Mouse (Mus musculus): ENCODE measurements around the gene Mospd3. TPM values are rescaled to one million over a fixed set of nuclear protein-coding genes. Genes with fewer than 3 reads are reported as not detected.

The Mospd3 gene
- polyA plus RNA-seq, 1 experiment from 2014 or later: 39.3 TPM

- no peaks in the 10 kb centered on the region for H3K9me3 ChIP-seq (replicated peaks; ENCODE audit: low read length)
- WGBS: 53% methylated on average over 4 of the region's 4 CpGs
- H3K27me3 ChIP-seq (ENCODE audit: insufficient read depth, low read length): no peaks in the 10 kb centered on the region
- H3K9ac ChIP-seq (ENCODE audit: low read depth, low read length): peak overlapping the region; percentile 78; the same call in 1 of the 2 replicates
- ATAC-seq (replicated peaks; ENCODE audit: low FRiP score, low read depth) (no peak), DNase-seq (ENCODE audit: low spot score) (no peak)
- peak overlapping the region; percentile 64 for H3K4me2 ChIP-seq (ENCODE audit: low read length)
- no peak for TF ChIP-seq CTCF (IDR thresholded peaks at IDR 0.05; ENCODE audit: low read depth)
- peak overlapping the region; percentile 74; the same call in 1 of the 2 replicates for H3K4me3 ChIP-seq (replicated peaks; ENCODE audit: low read depth, low read length)
- peak overlapping the region; percentile 96 for H3K27ac ChIP-seq
- H3K4me1 ChIP-seq (replicated peaks; ENCODE audit: insufficient read depth, low read length): peaks cover 23% of the 10 kb centered on the region; the same call in 1 of the 2 replicates
- H3K36me3 ChIP-seq (ENCODE audit: insufficient read depth, low read length): peaks cover 27% of the 10 kb centered on the region; the same call in 1 of the 2 replicates
Observed at GRCm38 (mm10) chr5:137631591-137631990, 30.7 kb upstream of the Mospd3 start.

- ATAC-seq (replicated peaks; ENCODE audit: low FRiP score, low read depth) (no peak), DNase-seq (ENCODE audit: low spot score) (peak; percentile 61)
- Histone ChIP-seq H3K9ac (ENCODE audit: low read depth, low read length) (peak overlapping the region; percentile 78), H3K27me3 (ENCODE audit: insufficient read depth, low read length) (no peaks in the 10 kb centered on the region), H3K4me3 (replicated peaks; ENCODE audit: low read depth, low read length) (peak overlapping the region; percentile 74), H3K4me1 (replicated peaks; ENCODE audit: insufficient read depth, low read length) (peaks cover 23% of the 10 kb centered on the region; the same call in 1 of the 2 replicates), H3K9me3 (replicated peaks; ENCODE audit: low read length) (no peaks in the 10 kb centered on the region), H3K36me3 (ENCODE audit: insufficient read depth, low read length) (peaks cover 22% of the 10 kb centered on the region; the same call in 1 of the 2 replicates), H3K4me2 (ENCODE audit: low read length) (peak overlapping the region; percentile 64), H3K27ac (peak overlapping the region; percentile 96)
- no peak for TF ChIP-seq CTCF (IDR thresholded peaks at IDR 0.05; ENCODE audit: low read depth)
- 27% methylated on average over 9 of the region's 9 CpGs for WGBS
Observed at GRCm38 (mm10) chr5:137631171-137631570, 30.3 kb upstream of the Mospd3 start.

- ATAC-seq (replicated peaks; ENCODE audit: low FRiP score, low read depth) (peak; percentile 7; the same call in 1 of the 2 replicates), DNase-seq (ENCODE audit: low spot score) (peak; percentile 87)
- Histone ChIP-seq H3K4me1 (replicated peaks; ENCODE audit: insufficient read depth, low read length) (peaks cover 23% of the 10 kb centered on the region; the same call in 1 of the 2 replicates), H3K9me3 (replicated peaks; ENCODE audit: low read length) (no peaks in the 10 kb centered on the region), H3K27ac (peak overlapping the region; percentile 96), H3K9ac (ENCODE audit: low read depth, low read length) (peak overlapping the region; percentile 78), H3K36me3 (ENCODE audit: insufficient read depth, low read length) (peaks cover 19% of the 10 kb centered on the region; the same call in 1 of the 2 replicates), H3K27me3 (ENCODE audit: insufficient read depth, low read length) (no peaks in the 10 kb centered on the region), H3K4me3 (replicated peaks; ENCODE audit: low read depth, low read length) (peak overlapping the region; percentile 74), H3K4me2 (ENCODE audit: low read length) (peak overlapping the region; percentile 64)
- TF ChIP-seq CTCF (IDR thresholded peaks at IDR 0.05; ENCODE audit: low read depth): peak; percentile 3; the same call in 1 of the 2 replicates
- 2% methylated on average over 3 of the region's 3 CpGs for WGBS
Observed at GRCm38 (mm10) chr5:137630602-137631001, 29.7 kb upstream of the Mospd3 start.

DNA sequence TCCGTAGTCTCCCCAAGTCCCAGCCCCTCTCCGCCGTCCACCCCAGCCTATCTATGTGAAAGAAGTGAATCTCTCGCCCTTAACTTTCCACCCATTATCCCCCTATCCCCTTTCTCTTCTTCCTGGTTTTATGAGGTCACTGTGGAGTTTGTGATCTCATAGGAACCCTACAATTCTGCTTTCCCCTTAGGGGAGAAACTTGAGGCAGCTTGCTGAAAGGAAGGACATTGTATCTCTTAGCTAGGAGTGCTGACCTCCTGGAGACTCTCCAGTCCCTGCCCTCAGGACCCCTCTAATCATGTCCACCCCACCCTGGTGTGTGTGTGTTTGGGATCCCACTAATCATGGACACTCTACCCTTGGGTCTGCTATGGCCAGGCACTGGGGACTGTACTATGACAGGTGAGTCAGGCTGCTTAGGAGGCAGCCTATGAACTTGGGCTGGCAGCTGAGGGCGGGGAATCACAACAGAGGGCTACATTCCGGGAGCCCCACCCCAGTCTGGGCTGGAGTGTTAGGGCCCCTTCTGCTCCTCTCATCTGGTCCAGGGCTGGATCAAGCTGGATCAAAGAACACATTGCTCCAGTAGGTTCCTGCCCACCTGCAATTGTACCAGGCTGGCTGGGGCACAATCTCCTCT lies 29.2 kb upstream of the Mospd3 start:
- no peak for TF ChIP-seq CTCF (IDR thresholded peaks at IDR 0.05; ENCODE audit: low read depth)
- 6% methylated on average over 6 of the region's 6 CpGs for WGBS
- peak overlapping the region; percentile 64 for H3K4me2 ChIP-seq (ENCODE audit: low read length)
- H3K36me3 ChIP-seq (ENCODE audit: insufficient read depth, low read length): peaks cover 13% of the 10 kb centered on the region; the same call in 1 of the 2 replicates
- peaks cover 23% of the 10 kb centered on the region; the same call in 1 of the 2 replicates for H3K4me1 ChIP-seq (replicated peaks; ENCODE audit: insufficient read depth, low read length)
- ATAC-seq (replicated peaks; ENCODE audit: low FRiP score, low read depth): peak; percentile 26; the same call in 1 of the 2 replicates
- peak overlapping the region; percentile 74 for H3K4me3 ChIP-seq (replicated peaks; ENCODE audit: low read depth, low read length)
- H3K27ac ChIP-seq: peak overlapping the region; percentile 96
- H3K9me3 ChIP-seq (replicated peaks; ENCODE audit: low read length): no peaks in the 10 kb centered on the region
- peak; percentile 66 for DNase-seq (ENCODE audit: low spot score)
- peak overlapping the region; percentile 78 for H3K9ac ChIP-seq (ENCODE audit: low read depth, low read length)
- no peaks in the 10 kb centered on the region for H3K27me3 ChIP-seq (ENCODE audit: insufficient read depth, low read length)

DNA sequence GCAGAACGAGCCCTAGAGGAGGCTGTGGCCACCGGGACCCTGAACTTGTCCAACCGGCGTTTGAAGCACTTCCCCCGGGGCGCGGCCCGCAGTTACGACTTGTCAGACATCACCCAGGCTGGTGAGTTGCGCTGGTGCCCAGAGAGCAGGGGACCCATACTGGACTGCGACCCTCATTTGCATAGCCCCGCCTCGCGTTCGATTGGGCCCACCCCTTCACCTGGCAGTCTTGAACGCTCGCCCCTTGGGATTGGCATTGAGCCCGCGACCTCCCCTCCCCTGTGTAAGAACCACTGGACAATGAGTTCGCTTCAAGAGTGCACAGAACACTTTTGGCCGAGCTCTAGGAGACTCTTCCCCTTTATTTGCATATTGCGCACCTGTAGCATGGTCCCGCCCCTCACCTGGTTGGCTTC lies 28.5 kb upstream of the Mospd3 start:
- under 1% methylated on average over 23 of the region's 23 CpGs for WGBS
- Histone ChIP-seq H3K36me3 (ENCODE audit: insufficient read depth, low read length) (peaks cover 11% of the 10 kb centered on the region; the same call in 1 of the 2 replicates), H3K27ac (peak overlapping the region; percentile 96), H3K9me3 (replicated peaks; ENCODE audit: low read length) (no peaks in the 10 kb centered on the region), H3K27me3 (ENCODE audit: insufficient read depth, low read length) (no peaks in the 10 kb centered on the region), H3K9ac (ENCODE audit: low read depth, low read length) (peak overlapping the region; percentile 78), H3K4me1 (replicated peaks; ENCODE audit: insufficient read depth, low read length) (peaks cover 23% of the 10 kb centered on the region; the same call in 1 of the 2 replicates), H3K4me3 (replicated peaks; ENCODE audit: low read depth, low read length) (peak overlapping the region; percentile 74), H3K4me2 (ENCODE audit: low read length) (peak overlapping the region; percentile 64)
- ATAC-seq (replicated peaks; ENCODE audit: low FRiP score, low read depth) (peak; percentile 60), DNase-seq (ENCODE audit: low spot score) (peak; percentile 61)
- TF ChIP-seq CTCF (IDR thresholded peaks at IDR 0.05; ENCODE audit: low read depth): no peak; the same call in 1 of the 2 replicates

DNA sequence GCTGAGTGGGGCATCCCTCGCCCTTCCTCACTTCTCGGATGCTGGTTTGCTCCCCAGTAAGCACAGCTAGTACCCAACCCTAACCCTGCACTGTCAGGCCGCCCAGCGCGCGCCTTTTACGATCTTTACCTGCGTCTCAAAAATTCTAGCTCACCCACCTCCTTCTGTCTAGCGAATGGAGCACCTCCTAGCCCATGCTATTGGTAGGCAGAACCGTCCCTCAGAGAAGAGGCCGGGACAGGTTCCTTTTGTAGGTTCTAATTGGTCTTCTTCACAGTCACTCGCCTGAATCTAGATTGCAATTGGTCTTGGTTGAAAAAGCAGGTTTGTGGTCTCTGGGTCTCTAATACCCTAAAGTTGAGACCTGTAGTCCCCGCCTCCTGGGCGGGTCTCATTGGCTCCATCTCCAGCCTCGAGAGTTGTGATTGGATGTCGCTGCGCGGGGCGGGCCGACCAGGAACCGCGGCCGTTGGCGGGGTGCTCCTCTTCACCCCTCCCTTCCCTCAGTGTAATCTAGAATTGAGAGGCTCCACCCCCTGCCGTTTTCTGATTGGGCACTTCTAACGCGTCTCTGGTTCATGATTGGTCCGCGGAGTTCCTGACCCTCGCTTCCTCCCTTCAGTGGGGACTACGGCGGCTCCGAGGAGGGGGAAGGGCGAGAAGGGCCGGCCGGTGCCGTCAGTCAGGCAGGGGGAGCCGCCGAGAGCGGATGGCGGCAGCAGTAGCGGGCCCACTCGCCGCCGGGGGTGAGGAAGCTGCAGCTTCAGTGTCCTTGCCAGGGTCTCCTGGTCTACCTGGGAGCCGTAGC lies 27.8 kb upstream of the Mospd3 start, which contains the start of the genes Fbxo24, Lrch4 and Gm20605:
Fbxo24 (minus strand) TSS at position 505 of the 808 bp plus-strand sequence.
Lrch4 (plus strand) TSS at position 624 of the 808 bp plus-strand sequence.
Gm20605 (plus strand) TSS at position 678 of the 808 bp plus-strand sequence.
- peak within 1 kb of the TSS; percentile 78 for H3K9ac ChIP-seq (ENCODE audit: low read depth, low read length)
- H3K27ac ChIP-seq: peak within 1 kb of the TSS; percentile 96
- H3K9me3 ChIP-seq (replicated peaks; ENCODE audit: low read length): no peaks in the 10 kb centered on the region
- H3K4me3 ChIP-seq (replicated peaks; ENCODE audit: low read depth, low read length): peak within 1 kb of the TSS; percentile 74
- H3K4me1 ChIP-seq (replicated peaks; ENCODE audit: insufficient read depth, low read length): peaks cover 23% of the 10 kb centered on the region; the same call in 1 of the 2 replicates
- under 1% methylated on average over 44 of the region's 46 CpGs for WGBS
- H3K4me2 ChIP-seq (ENCODE audit: low read length): peak within 1 kb of the TSS; percentile 72
- TF ChIP-seq CTCF (IDR thresholded peaks at IDR 0.05; ENCODE audit: low read depth): peak; percentile 39
- peaks cover 5% of the 10 kb centered on the region; the same call in 1 of the 2 replicates for H3K36me3 ChIP-seq (ENCODE audit: insufficient read depth, low read length)
- no peaks in the 10 kb centered on the region for H3K27me3 ChIP-seq (ENCODE audit: insufficient read depth, low read length)
- DNase-seq (ENCODE audit: low spot score): peak; percentile 100
- peak; percentile 95 for ATAC-seq (replicated peaks; ENCODE audit: low FRiP score, low read depth)

All from kidney, postnatal 0 days (tissue).